Mouse (Mus musculus) bone marrow macrophage, adult 2 months (primary cell): ENCODE measurements at regions not wholly inside any gene's neighbourhood (a gene's known extent, or its start where the extent isn't known, plus 50 kb on each side); places are given as distances from the start of the nearest gene placed in this dataset.

ENCODE experiments used
- H3K27ac ChIP-seq: 2 replicates; pipeline ENCODE4 v1.5.1; 2012; ENCODE audit warnings: low read depth, low read length; ENCODE audit not compliant: insufficient read depth
- H3K4me1 ChIP-seq: 2 replicates; pipeline ENCODE4 v1.6.1; 2012; ENCODE audit warnings: low read length; ENCODE audit not compliant: control insufficient read depth, insufficient read depth
- H3K4me3 ChIP-seq: 2 replicates; pipeline ENCODE4 v1.5.1; 2012; ENCODE audit warnings: mild to moderate bottlenecking, low read length, moderate library complexity; ENCODE audit not compliant: insufficient read depth
- CTCF ChIP-seq: IDR thresholded peaks from 2 replicates; pipeline ENCODE4 v1.5.1; 2012; ENCODE audit warnings: low read depth, mild to moderate bottlenecking, low read length, moderate library complexity
- POLR2A ChIP-seq: IDR thresholded peaks from 2 replicates; pipeline ENCODE4 v1.6.1; 2012; ENCODE audit warnings: mild to moderate bottlenecking, low read depth, low read length, borderline replicate concordance

DNA sequence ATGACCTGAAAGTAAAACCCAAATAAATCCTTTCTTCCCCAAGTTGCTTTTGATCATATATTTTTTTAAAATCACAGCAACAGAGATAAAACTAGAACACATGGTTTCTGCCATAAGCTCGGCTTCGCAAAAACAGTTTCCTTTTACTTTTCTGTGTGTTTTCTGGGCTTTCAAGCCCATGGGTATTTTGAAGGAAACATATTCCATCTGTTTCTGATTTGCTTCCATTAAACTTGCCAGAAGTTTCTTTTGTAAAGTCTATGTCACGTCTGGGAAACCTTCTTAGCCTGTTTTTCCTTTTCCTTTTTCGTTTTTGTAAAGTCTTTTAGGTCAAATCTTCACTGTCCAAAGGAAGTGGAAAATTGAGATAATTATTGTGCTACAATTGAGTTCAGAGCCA lies 167.2 kb upstream of the Auts2 start:
- no peaks in the 10 kb centered on the region for H3K4me1 ChIP-seq
- TF ChIP-seq CTCF, result no peak
- no peak for TF ChIP-seq POLR2A
- no peak overlapping the region for H3K4me3 ChIP-seq
- H3K27ac ChIP-seq, result no peak overlapping the region

DNA sequence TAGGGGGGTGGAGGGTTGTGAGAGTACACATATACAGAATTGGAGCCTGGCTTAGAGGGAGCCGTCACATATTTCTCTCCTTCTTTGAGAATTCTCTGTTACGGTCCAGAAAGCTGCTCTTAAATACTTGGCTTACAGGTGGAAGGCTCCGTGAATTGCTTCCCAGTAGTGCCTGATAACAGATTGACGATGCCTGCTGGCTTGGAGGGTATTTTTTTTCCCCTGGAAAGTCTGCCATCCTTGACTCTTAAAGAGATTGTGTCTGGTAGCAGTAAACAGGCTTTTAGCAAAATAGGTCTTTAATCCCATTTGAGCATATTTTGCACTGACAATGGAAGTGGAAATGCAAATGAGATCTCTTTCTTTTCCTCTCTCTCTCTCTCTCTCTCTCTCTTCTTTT lies 164.4 kb upstream of the Auts2 start:
- H3K27ac ChIP-seq, result no peak overlapping the region
- no peaks in the 10 kb centered on the region for H3K4me1 ChIP-seq
- H3K4me3 ChIP-seq, result no peak overlapping the region
- TF ChIP-seq POLR2A (no peak), CTCF (no peak)

DNA sequence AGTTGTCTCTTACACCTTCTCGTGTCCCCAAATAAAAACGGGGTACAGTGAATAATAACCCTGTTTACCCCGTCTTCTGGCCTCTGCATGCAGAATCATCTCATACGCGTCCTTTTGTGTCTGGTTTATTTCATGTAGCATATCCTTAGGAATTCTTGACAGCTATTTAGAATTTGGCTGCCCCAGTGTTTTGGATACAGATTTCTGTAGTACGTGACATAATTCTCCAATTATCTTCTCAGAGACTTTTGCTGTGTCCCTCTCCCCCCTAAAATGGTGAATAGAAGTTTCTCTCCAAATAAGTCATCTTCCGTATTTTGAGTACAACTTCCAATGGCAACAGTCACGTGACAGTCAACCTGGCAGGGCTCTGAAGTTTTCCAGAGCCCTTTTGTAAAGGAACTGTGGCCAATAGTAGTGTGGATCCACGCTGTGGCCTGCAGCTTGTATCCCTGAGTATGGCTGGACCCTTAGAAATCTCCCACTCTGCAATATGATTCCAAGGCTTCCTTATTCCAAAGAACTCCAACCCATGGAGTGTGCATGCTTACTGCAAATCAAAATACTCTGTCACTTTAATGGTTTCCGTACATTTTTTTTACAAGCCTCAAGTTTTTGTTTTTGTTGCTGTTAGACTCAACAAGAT lies 160.4 kb upstream of the Auts2 start:
- no peak for TF ChIP-seq POLR2A
- TF ChIP-seq CTCF, result no peak
- Histone ChIP-seq H3K4me1 (no peaks in the 10 kb centered on the region), H3K4me3 (no peak overlapping the region), H3K27ac (no peak overlapping the region)

DNA sequence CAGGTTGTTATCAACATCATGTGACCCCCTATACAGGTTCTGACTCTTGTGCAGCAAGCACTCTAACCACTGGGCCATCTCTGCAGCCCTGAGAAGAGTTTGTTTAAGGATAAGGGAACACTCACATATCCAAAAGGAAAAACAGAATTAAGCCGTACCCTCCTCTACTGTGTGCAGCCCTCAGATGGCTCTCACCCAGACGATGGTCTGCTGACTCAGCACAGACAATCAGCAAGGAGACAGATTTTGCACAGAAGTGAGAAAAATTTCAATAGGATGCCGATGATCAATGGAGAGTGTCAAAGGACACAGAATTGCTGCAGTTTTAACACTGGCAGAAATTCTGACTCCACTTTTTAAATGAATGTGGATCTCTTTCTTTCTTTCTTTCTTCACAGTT lies 159.4 kb upstream of the Auts2 start:
- TF ChIP-seq POLR2A, result no peak
- no peak for TF ChIP-seq CTCF
- Histone ChIP-seq H3K27ac (no peak overlapping the region), H3K4me3 (no peak overlapping the region), H3K4me1 (no peaks in the 10 kb centered on the region)

DNA sequence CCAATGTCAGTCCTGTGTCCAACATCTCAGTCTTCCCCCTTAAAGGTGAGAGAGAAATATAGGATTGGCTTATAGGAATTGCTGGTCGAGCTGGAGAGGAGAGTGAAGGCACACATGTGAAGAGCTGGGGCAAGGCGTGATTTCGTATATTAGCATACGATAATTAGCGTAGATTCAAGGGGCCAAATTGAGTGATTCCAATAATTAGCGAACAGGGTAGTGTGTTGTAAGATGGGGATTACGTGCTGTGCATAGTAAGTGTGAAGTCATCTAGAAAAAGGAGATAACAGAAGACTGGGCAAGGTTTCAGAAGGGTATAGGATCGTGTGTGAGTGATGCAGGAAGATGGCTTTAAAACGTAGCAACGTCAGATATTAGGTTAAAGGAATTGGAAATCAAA lies 147.6 kb upstream of the Auts2 start:
- H3K4me1 ChIP-seq, result no peaks in the 10 kb centered on the region
- no peak for TF ChIP-seq CTCF
- no peak for TF ChIP-seq POLR2A
- H3K27ac ChIP-seq, result no peak overlapping the region
- H3K4me3 ChIP-seq, result no peak overlapping the region

DNA sequence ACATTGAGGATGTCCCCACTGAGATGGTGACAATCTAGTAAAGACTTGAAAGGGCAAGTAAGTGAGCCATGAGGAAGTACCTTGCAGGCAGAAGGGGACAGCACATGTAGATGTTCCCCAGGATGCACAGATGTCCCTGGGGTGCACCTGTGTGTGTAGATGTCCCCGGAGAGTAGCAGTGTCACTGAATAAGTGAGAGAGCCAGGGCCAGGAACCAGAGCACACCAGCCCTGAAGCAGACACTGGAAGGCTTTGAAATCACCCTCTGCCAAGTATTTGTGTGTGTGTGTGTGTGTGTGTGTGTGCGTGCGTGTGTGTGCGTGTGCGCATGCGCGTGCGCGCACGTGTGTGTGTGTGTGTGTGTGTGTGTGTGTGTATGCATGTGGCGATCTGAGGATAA lies 132.1 kb upstream of the Auts2 start:
- Histone ChIP-seq H3K27ac (no peak overlapping the region), H3K4me3 (no peak overlapping the region), H3K4me1 (no peaks in the 10 kb centered on the region)
- TF ChIP-seq POLR2A (no peak), CTCF (no peak)

DNA sequence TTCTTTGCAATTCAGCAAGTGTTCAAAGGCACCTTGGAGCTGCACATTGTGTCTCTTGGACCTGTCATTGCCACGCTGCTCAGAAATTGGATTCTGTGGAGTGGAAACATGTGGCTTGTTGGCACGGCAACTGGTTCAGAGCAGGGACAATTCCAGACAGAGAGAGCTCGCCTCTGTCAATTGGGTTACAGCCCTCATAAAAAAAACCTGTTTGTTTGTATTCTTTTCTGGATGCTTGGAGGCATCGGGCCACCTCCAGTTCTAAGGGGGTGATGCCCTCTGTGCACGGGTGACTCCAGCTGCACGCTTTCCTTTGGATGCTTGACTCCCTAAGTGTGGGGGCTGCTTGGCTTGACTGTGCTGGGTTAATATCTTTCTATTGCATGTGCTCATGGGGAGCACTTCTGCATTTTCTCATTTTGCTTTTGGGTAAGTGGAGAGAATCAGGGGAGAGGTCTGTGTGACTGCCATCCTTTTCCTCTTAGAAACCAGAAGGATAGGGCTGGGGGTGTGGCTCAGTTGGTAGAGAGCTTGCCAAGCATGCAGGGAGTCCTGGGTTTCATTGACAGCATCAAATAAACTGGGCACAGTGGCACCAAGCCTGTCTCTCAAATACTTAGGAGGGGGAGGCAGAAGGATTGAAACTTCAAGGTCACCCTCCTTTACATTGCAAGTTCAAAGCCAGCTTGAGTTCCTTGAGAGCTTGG lies 130.6 kb upstream of the Auts2 start:
- Histone ChIP-seq H3K4me1 (no peaks in the 10 kb centered on the region), H3K27ac (no peak overlapping the region)

DNA sequence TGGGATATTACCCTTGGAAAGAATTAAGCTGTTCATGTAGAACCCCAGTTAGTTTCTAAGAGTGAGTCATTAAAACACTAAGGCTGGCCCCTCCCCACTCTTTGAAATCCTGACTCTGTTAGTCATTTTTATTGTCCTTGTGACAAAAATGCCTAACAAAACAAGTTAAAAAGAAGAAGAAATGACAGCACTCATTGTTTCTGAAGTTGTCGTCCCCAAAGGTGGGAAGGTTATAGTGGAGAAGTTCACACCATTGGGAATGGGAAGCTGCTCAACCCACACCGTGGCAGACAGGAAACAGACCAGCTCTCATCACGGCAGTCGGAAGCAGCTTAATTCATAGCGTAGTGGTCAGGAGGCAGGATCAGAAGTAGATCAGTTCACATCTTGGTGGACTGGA lies 128.4 kb upstream of the Auts2 start:
- Histone ChIP-seq H3K4me3 (no peak overlapping the region), H3K27ac (no peak overlapping the region), H3K4me1 (no peaks in the 10 kb centered on the region)
- TF ChIP-seq CTCF (no peak), POLR2A (no peak)

More for the DNA sequence above, 130.6 kb upstream of the Auts2 start:
- no peak overlapping the region for H3K4me3 ChIP-seq
- TF ChIP-seq CTCF, result no peak
- TF ChIP-seq POLR2A, result no peak

DNA sequence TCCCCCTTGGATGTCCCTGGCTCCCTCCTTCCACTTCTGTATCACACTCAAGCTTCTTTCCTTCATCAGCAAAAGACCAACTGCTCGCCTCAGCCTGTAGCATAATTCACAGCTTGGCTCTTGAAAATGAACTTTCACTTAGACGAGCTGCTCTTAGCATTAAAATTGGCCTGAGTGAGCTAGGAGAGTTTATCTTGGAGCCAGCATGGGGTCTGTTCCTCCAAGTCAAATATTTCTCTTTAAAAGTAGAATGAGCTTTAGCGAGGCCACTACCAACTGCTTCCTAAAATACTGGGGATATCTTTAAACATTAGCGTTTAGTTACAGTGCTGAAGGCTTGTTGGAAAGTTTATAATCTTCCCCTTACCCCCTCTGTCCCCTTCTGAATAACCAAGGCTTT lies 124.2 kb upstream of the Auts2 start:
- TF ChIP-seq CTCF (no peak), POLR2A (no peak)
- no peak overlapping the region for H3K4me3 ChIP-seq
- no peaks in the 10 kb centered on the region for H3K4me1 ChIP-seq

DNA sequence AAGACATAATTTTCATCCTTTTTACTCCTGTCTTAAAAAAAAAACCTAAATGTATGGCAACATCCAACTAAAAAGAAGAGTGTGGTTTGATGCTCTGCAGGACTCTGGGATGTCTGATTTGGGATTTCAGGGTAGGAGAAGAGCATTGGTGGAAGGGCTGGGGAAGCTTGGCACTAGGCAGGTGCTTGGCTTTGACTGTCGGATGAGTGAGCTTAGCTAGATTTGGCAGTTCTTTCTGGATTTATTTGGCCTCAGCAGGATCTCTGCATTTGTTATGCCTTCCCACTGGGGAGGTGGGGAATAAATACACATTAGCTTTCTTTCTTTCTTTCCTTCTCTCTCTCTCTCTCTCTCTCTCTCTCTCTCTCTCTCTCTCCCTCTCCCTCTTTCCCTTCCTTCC lies 118.1 kb upstream of the Auts2 start:
- TF ChIP-seq CTCF, result no peak
- no peak for TF ChIP-seq POLR2A
- no peaks in the 10 kb centered on the region for H3K4me1 ChIP-seq

More for the DNA sequence above, 124.2 kb upstream of the Auts2 start:
- H3K27ac ChIP-seq, result no peak overlapping the region

DNA sequence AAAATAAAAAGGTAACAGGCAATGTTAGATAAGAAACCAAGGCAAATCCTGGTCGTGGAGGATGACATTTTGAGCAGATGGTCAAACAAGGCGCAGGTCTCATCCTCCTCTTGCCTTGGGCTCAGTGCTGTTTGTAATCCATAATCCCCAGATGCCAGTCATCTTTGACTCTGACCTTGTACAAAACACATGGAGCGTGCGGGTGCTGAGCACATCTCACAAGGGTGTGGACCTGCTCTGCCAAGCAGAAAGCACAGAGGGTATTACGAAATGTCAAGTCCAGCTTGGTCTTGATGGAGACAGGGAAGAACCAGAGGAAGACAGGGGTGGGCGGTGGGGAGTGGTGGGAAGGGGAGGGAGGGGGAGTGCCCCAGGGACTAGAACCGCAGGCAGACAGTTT lies 116.9 kb upstream of the Auts2 start:
- TF ChIP-seq POLR2A (no peak), CTCF (no peak)
- Histone ChIP-seq H3K27ac (no peak overlapping the region), H3K4me3 (no peak overlapping the region), H3K4me1 (no peaks in the 10 kb centered on the region)

More for the DNA sequence above, 118.1 kb upstream of the Auts2 start:
- Histone ChIP-seq H3K4me3 (no peak overlapping the region), H3K27ac (no peak overlapping the region)
